In genomic region chr3:102500031-102500430, GRCm38 (mm10) we compare ENCODE assay signal across 24 mouse cellular contexts. TPM values are rescaled to one million over a fixed set of nuclear protein-coding genes. Genes with fewer than 3 reads are reported as not detected.
A peak's percentile ranks its signal among the peaks of the same experiment; 100 is the strongest.
DNase-seq lines count a peak whose midpoint lies in the region; TF ChIP-seq lines count a peak whose summit lies in the region.
"Had no signal": no experiment of that assay in that cellular context is flagged by ENCODE, and none has a peak within 500 bp of the region (broad histone marks: within the 10 kb centered on the region; RNA-seq: fewer than 3 reads in every experiment).

No protein-coding gene starts in this region.

- no peaks in the 10 kb centered on the region for H3K4me1 ChIP-seq in kidney, adult 2 months (ENCODE audit: control insufficient read depth, insufficient read depth, low read length)
- H3K4me1 ChIP-seq: heart, embryonic 10.5 days; hindbrain, embryonic 10.5 days; hindbrain, embryonic 13.5 days had no signal

- TF ChIP-seq POLR2A in kidney, adult 2 months (IDR thresholded peaks at IDR 0.05; ENCODE audit: low read depth, low read length) = no peak

- TF ChIP-seq CTCF in kidney, adult 2 months (conservative IDR thresholded peaks at IDR 0.05; ENCODE audit: insufficient read depth, insufficient read length, low read depth, low read length) = no peak

- H3K36me3 ChIP-seq in kidney, adult 2 months (ENCODE audit: control insufficient read depth, insufficient read depth, low read length) = no peaks in the 10 kb centered on the region
- H3K36me3 ChIP-seq: embryonic facial prominence, embryonic 12.5 days; embryonic facial prominence, embryonic 15.5 days; heart, embryonic 10.5 days; hindbrain, embryonic 10.5 days; hindbrain, embryonic 13.5 days had no signal

- peak; percentile 23 for DNase-seq in kidney, adult 2 months
- DNase-seq in kidney, postnatal 4 days = no peak
- peak; percentile 25 for DNase-seq in kidney, postnatal 14 days
- no peak for DNase-seq in kidney, adult 11 months
- peak; percentile 27 for DNase-seq in skeletal muscle tissue, adult 2 months (ENCODE audit: low read depth, low spot score)
- no peak for DNase-seq in left cerebral cortex, adult 18-20 months (ENCODE audit: low spot score in 2 of 2)
- DNase-seq: adrenal gland, adult 2 months; adrenal gland, postnatal 14 days; cerebellum, adult 11 months; cerebellum, adult 2 months; cerebellum, adult 9-11 months; cerebellum, postnatal 25 days; forebrain, postnatal 0 days; gastrocnemius, adult 2 months; gastrocnemius, postnatal 14 days; heart, postnatal 36 days had no signal

- no peak overlapping the region for H3K27ac ChIP-seq in kidney, adult 2 months (ENCODE audit: insufficient read depth, low read depth, low read length)
- H3K27ac ChIP-seq: embryonic facial prominence, embryonic 12.5 days; embryonic facial prominence, embryonic 15.5 days; gastrocnemius, adult 2 months; heart, embryonic 10.5 days; hindbrain, embryonic 10.5 days; hindbrain, embryonic 13.5 days had no signal

- H3K27me3 ChIP-seq in kidney, adult 2 months (replicated peaks; ENCODE audit: control insufficient read depth, insufficient read depth, low read length) = no peaks in the 10 kb centered on the region
- H3K27me3 ChIP-seq: embryonic facial prominence, embryonic 12.5 days; embryonic facial prominence, embryonic 15.5 days; hindbrain, embryonic 13.5 days had no signal

- no peak overlapping the region for H3K4me3 ChIP-seq in kidney, adult 2 months (ENCODE audit: insufficient read depth, low read depth, low read length)
- H3K4me3 ChIP-seq: embryonic facial prominence, embryonic 12.5 days; embryonic facial prominence, embryonic 15.5 days; gastrocnemius, adult 2 months; heart, embryonic 10.5 days; hindbrain, embryonic 10.5 days; hindbrain, embryonic 13.5 days had no signal

- WGBS in kidney, adult 2 months = 38% methylated on average over 2 of the region's 2 CpGs

RNA-seq across cellular contexts. Expression of gene Ngf, which starts 30.3 kb away (rescaled TPM):
- polyA plus RNA-seq in kidney, adult 2 months (2012; rRNA removed) = 17.0 and 18.7 TPM in 2 replicates
- 1 to 10 TPM; 3.4 to 3.6 TPM for total RNA-seq in left cerebral cortex, adult 18-20 months (2021)
- total RNA-seq: common myeloid progenitor, adult 5-6 weeks; MEL had no signal
- polyA plus RNA-seq: CD4-positive, CD25-positive, alpha-beta regulatory T cell, adult 4 months had no signal

Comparison
In these comparisons a context has a peak if more than half of its experiments do, and no peak if none do; other contexts are left out.
1. DNase-seq: peak in kidney, adult 2 months (single experiment), kidney, postnatal 14 days (single experiment) and skeletal muscle tissue, adult 2 months (single experiment); none in kidney, postnatal 4 days (0 of 2), kidney, adult 11 months (single experiment) and left cerebral cortex, adult 18-20 months (0 of 2).